Mouse (Mus musculus): ENCODE results near the gene Fam219a.

The Fam219a gene

DNA sequence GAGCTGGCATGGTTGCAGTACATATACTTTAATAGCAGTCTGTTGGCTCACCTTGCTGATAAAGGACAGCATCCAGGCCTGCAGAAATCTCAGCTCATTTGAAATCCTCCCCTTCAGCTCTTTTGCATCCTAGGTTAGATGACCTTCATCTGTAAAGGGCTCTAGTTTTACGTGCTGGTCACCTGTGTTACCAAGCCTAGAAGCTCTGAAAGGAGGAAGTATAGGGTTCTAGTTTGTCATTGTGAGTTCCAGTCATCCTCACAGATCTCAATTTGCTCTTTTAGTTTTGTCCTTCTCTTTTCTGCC lies 98.0 kb downstream of the Fam219a start:
- no peak for DNase-seq (ENCODE audit: low read depth, low spot score)

DNA sequence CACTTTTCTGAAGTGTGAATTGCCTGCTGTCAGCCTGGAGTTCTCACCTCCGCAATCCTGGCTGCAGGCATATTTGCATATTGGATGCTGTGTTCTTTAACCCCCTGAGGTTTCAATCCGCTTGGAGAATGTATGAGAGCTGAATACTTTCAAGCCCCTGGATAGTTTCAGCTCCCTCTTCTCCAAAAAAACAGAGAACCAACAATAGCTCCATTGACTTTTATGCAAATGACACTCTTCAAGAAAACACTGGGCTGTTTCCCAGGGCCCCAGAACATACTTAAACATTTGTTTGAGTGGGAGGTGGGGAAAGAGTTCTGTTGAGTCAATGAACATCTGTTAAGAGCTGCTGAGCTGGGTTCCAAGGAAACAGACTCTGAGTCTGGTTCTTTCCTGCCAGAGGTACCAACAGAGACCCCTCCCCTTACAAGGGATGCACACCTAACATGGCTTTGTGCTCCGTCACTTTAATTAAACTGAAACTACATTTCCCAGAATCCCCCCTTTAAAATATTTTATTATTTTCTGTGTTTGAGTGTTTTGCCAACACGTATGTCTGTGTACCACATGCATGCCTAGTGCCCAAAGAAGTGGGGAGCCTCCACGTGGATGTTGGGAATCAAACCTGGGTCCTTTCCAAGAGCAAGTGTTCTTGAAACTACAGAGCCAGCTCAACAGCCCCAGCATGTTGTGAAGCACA lies 98.5 kb downstream of the Fam219a start:
- no peak for DNase-seq (ENCODE audit: low read depth, low spot score)

DNA sequence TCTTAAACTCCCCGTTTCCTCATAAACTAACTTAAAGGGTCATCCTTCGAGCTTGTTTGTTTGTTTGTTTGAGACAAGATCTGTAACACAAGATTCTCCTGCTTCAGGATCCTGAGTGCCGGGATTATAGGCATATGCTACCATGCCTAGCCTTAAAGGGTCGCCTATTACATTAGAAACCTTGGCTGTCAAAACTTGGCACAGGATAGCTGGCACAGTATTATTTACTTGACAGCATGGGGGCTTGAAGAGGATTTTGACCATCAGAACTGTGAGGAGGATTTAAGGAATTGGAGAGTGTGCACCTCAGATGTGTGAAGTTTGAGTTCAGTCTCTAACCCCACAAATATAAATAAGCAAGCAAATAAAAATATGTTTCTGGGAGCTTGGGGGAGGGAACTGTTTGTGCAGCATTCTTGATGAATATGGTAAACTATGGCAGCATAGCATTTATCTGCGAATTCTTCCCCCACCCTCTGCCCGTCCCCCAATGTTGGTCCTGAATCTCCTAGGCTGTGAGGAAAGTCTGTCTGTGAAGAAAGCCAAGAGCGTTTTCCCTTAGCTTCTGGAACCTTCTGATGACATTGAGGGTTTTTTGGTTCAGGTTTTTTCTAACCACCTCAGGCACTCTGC lies 99.2 kb downstream of the Fam219a start:
- DNase-seq (ENCODE audit: low read depth, low spot score) = no peak

DNA sequence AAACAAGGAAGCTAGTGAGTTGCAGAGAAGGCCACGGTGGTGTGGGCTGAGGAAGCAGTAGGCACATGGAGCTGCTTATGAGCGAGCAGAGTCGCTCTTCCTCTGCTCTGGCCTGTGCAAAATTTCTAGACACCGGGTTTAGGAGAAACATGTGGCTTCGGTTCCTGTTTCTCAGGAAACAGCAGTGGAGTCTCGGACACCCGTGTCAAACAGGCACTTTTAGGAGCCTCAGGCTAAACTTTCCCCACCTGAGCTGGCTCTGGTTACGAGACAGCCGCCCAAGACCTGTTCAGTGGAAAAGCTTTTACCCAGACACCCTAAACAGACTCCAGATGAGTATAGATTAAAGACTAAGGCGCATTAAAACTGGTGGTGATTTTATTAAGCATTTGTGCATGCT lies 100.1 kb downstream of the Fam219a start:
- no peak for DNase-seq (ENCODE audit: low read depth, low spot score)

DNA sequence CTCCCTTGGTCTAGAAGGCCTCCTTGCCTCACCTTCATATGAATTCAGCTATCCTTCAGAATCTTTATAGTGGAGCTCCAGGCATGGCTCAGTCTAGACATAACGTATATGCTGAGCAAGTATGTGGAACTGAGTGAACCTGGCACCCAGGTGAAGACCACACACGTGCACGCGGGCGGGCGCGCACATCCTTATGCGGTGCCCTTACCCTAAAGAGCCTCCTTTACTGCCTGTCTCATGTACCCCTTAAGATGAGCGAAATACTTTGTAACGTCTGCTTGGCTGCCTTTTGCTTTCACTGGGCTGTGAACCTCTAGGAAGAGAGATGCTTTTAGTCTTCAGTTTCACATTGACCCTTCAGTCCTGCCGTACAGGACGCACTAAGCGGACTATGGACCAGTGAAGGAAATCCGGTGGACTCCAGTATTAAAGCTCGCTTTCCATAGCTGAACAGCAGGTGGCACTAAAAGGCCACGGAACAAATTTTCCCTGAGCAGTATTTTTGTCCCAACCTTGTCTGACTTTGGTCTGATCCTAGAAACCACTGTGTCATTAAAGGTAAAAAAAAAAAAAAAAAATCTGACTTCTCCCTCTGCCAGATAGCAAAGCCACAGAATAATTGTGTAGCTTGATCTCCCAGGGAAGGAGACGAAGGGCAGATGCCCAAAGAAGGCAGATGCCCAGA lies 100.8 kb downstream of the Fam219a start:
- peak; percentile 61 for DNase-seq (ENCODE audit: low read depth, low spot score)

Measured in ES-CJ7 (cell line).